Mouse (Mus musculus): ENCODE data around the gene Tead3.

GRCm38 (mm10) chr17:28345882-28346281 lies 4.7 kb downstream of the Tead3 start:
- TF ChIP-seq CTCF (conservative IDR thresholded peaks at IDR 0.05; ENCODE audit: insufficient read depth, insufficient read length, low read depth, low read length), result no peak
- TF ChIP-seq POLR2A (IDR thresholded peaks at IDR 0.05; ENCODE audit: low read depth, low read length), result no peak
